Mouse (Mus musculus) frontal cortex, postnatal 10 days (tissue): ENCODE measurements at regions not wholly inside any gene's neighbourhood (a gene's known extent, or its start where the extent isn't known, plus 50 kb on each side); places are given as distances from the start of the nearest gene placed in this dataset.

Source experiments
- DNase-seq, 2 experiments: peaks; one replicate each; pipeline ENCODE4 v3.0.0; 2022; ENCODE audit warnings: low spot score in 2 of 2, mixed read lengths in 1 of 2

- no peak for DNase-seq
Measured at GRCm38 (mm10) chr17:3962176-3962575, 266.1 kb upstream of the Nox3 start.

- no peak for DNase-seq
Measured at GRCm38 (mm10) chr17:3946540-3946939, 250.5 kb upstream of the Nox3 start.

- DNase-seq, result no peak
Measured at GRCm38 (mm10) chr17:3936361-3936760, 240.3 kb upstream of the Nox3 start.

GRCm38 (mm10) chr17:3933208-3933607 is 237.1 kb upstream of the Nox3 start:
- no peak for DNase-seq

- DNase-seq, result no peak
Measured at GRCm38 (mm10) chr17:3932071-3932470, 236.0 kb upstream of the Nox3 start.

GRCm38 (mm10) chr17:3927106-3927505 is 231.0 kb upstream of the Nox3 start:
- DNase-seq, result no peak

GRCm38 (mm10) chr17:3920282-3920681 is 224.2 kb upstream of the Nox3 start:
- DNase-seq, result no peak

GRCm38 (mm10) chr17:3892826-3893225 is 196.8 kb upstream of the Nox3 start:
- DNase-seq, result no peak

- no peak for DNase-seq
Measured at GRCm38 (mm10) chr17:3883146-3883545, 187.1 kb upstream of the Nox3 start.

GRCm38 (mm10) chr17:3879075-3879474 is 183.0 kb upstream of the Nox3 start:
- DNase-seq, result no peak

GRCm38 (mm10) chr17:3869459-3870194 is 173.6 kb upstream of the Nox3 start:
- no peak for DNase-seq

- no peak for DNase-seq
Measured at GRCm38 (mm10) chr17:3862384-3862783, 166.3 kb upstream of the Nox3 start.

GRCm38 (mm10) chr17:3836386-3836785 is 140.3 kb upstream of the Nox3 start:
- no peak for DNase-seq

- DNase-seq, result no peak
Measured at GRCm38 (mm10) chr17:3811187-3811586, 115.1 kb upstream of the Nox3 start.

- no peak for DNase-seq
Measured at GRCm38 (mm10) chr17:3803507-3803906, 107.4 kb upstream of the Nox3 start.

GRCm38 (mm10) chr17:3792597-3792996 is 96.5 kb upstream of the Nox3 start:
- peak; percentile 3 to 17 for DNase-seq

GRCm38 (mm10) chr17:3782156-3782555 is 86.1 kb upstream of the Nox3 start:
- no peak for DNase-seq

- no peak for DNase-seq
Measured at GRCm38 (mm10) chr17:3777691-3778090, 81.6 kb upstream of the Nox3 start.

GRCm38 (mm10) chr17:3747808-3748335 is 51.8 kb upstream of the Nox3 start:
- peak in 1 of 2 experiments; percentile 9 for DNase-seq
